Mouse (Mus musculus): ENCODE results near the gene Gjb5.

DNA sequence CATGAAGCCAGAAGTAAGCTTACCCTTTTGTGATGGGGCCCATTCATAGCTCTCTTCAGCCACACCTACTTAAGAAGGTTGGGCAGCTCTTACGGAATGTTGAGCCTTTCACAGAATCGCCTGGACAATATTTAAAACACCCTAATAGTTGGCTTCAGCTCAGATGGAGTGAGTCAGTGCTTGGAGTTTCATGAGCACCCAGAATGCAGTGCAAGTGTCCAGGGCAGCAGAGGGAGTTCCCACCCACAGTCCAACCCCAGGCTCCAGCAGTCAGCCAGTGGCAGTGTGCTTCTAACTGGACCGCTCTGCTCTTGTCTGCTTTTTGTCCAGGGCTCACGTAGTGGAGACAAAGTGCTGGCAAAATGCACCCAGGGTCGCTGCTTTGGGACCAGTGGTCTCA lies 13.6 kb upstream of the Gjb5 start:
- TF ChIP-seq CTCF (IDR thresholded peaks at IDR 0.05; ENCODE audit: extremely low read depth, insufficient read depth, low read length) (no peak), POLR2A (IDR thresholded peaks at IDR 0.05; ENCODE audit: extremely low read depth, insufficient read depth, low read length) (no peak)

Measured in cortical plate, adult 2 months (tissue).